Mouse (Mus musculus): Measurements from ENCODE around the gene Tcte3.

GRCm38 (mm10) chr17:15085006-15085405, 43.7 kb upstream of the Tcte3 start:
- no peak for TF ChIP-seq POLR2A (IDR thresholded peaks at IDR 0.05; ENCODE audit: insufficient read depth, low read length)
- no peak for TF ChIP-seq CTCF (IDR thresholded peaks at IDR 0.05; ENCODE audit: low read depth, low read length)
- no peak for TF ChIP-seq EP300 (IDR thresholded peaks at IDR 0.05; ENCODE audit: insufficient read depth, low read depth, low read length)

Measured in ES-Bruce4 (cell line).